Mouse (Mus musculus): ENCODE measurements around the gene Galntl6. TPM values are rescaled to one million over a fixed set of nuclear protein-coding genes. Genes with fewer than 3 reads are reported as not detected.

Gene Galntl6
- polyA plus RNA-seq, 1 experiment from 2014 or later: not detected

- ATAC-seq (ENCODE audit: low read depth): no peak
- 47% methylated on average over 16 of the region's 16 CpGs for WGBS (ENCODE audit: insufficient replicate concordance)
- H3K4me1 ChIP-seq (ENCODE audit: control insufficient read depth, low read depth, low read length): no peaks in the 10 kb centered on the region
Measured at GRCm38 (mm10) chr8:57958121-57958901, 954.1 kb downstream of the Galntl6 start.

GRCm38 (mm10) chr8:57955501-57955900, 956.9 kb downstream of the Galntl6 start:
- H3K27ac ChIP-seq (ENCODE audit: low read length): no peak overlapping the region
- H3K9ac ChIP-seq (ENCODE audit: low read depth, low read length): no peak overlapping the region
- no peak overlapping the region for H3K4me3 ChIP-seq (ENCODE audit: low read depth, low read length)
- no peak for ATAC-seq (ENCODE audit: low read depth)
- no peak overlapping the region for H3K4me2 ChIP-seq (ENCODE audit: low read depth, low read length)
- H3K9me3 ChIP-seq (replicated peaks; ENCODE audit: control insufficient read depth, low read length): no peaks in the 10 kb centered on the region
- 66% methylated on average over 7 of the region's 7 CpGs for WGBS (ENCODE audit: insufficient replicate concordance)
- no peaks in the 10 kb centered on the region for H3K36me3 ChIP-seq (ENCODE audit: control insufficient read depth, insufficient read depth)
- H3K27me3 ChIP-seq (ENCODE audit: control insufficient read depth, insufficient read depth, low read depth, low read length): no peaks in the 10 kb centered on the region
- H3K4me1 ChIP-seq (ENCODE audit: control insufficient read depth, low read depth, low read length): no peaks in the 10 kb centered on the region

More at GRCm38 (mm10) chr8:57958121-57958901, 954.1 kb downstream of the Galntl6 start:
- Histone ChIP-seq H3K4me2 (ENCODE audit: low read depth, low read length) (no peak overlapping the region), H3K4me3 (ENCODE audit: low read depth, low read length) (no peak overlapping the region), H3K9me3 (replicated peaks; ENCODE audit: control insufficient read depth, low read length) (no peaks in the 10 kb centered on the region), H3K9ac (ENCODE audit: low read depth, low read length) (no peak overlapping the region), H3K27ac (ENCODE audit: low read length) (no peak overlapping the region), H3K36me3 (ENCODE audit: control insufficient read depth, insufficient read depth) (no peaks in the 10 kb centered on the region), H3K27me3 (ENCODE audit: control insufficient read depth, insufficient read depth, low read depth, low read length) (no peaks in the 10 kb centered on the region)

GRCm38 (mm10) chr8:57941113-57941512, 971.3 kb downstream of the Galntl6 start:
- Histone ChIP-seq H3K27ac (ENCODE audit: low read length) (no peak overlapping the region), H3K36me3 (ENCODE audit: control insufficient read depth, insufficient read depth) (no peaks in the 10 kb centered on the region), H3K9me3 (replicated peaks; ENCODE audit: control insufficient read depth, low read length) (no peaks in the 10 kb centered on the region), H3K27me3 (ENCODE audit: control insufficient read depth, insufficient read depth, low read depth, low read length) (no peaks in the 10 kb centered on the region), H3K4me1 (ENCODE audit: control insufficient read depth, low read depth, low read length) (no peaks in the 10 kb centered on the region), H3K4me2 (ENCODE audit: low read depth, low read length) (no peak overlapping the region), H3K9ac (ENCODE audit: low read depth, low read length) (no peak overlapping the region), H3K4me3 (ENCODE audit: low read depth, low read length) (no peak overlapping the region)
- 32% methylated on average over 2 of the region's 2 CpGs for WGBS (ENCODE audit: insufficient replicate concordance)
- no peak for ATAC-seq (ENCODE audit: low read depth)

- no peak for ATAC-seq (ENCODE audit: low read depth)
- H3K9ac ChIP-seq (ENCODE audit: low read depth, low read length): no peak overlapping the region
- no peaks in the 10 kb centered on the region for H3K9me3 ChIP-seq (replicated peaks; ENCODE audit: control insufficient read depth, low read length)
- H3K4me3 ChIP-seq (ENCODE audit: low read depth, low read length): no peak overlapping the region
- H3K36me3 ChIP-seq (ENCODE audit: control insufficient read depth, insufficient read depth): no peaks in the 10 kb centered on the region
- whole genome bisulfite sequencing (ENCODE audit: insufficient replicate concordance): 46% methylated on average over 5 of the region's 5 CpGs
- no peak overlapping the region for H3K4me2 ChIP-seq (ENCODE audit: low read depth, low read length)
- no peaks in the 10 kb centered on the region for H3K27me3 ChIP-seq (ENCODE audit: control insufficient read depth, insufficient read depth, low read depth, low read length)
- no peaks in the 10 kb centered on the region for H3K4me1 ChIP-seq (ENCODE audit: control insufficient read depth, low read depth, low read length)
- H3K27ac ChIP-seq (ENCODE audit: low read length): no peak overlapping the region
Measured at GRCm38 (mm10) chr8:57939856-57940420, 972.5 kb downstream of the Galntl6 start.

- H3K27me3 ChIP-seq (ENCODE audit: control insufficient read depth, insufficient read depth, low read depth, low read length): no peaks in the 10 kb centered on the region
- no peak overlapping the region for H3K9ac ChIP-seq (ENCODE audit: low read depth, low read length)
- H3K9me3 ChIP-seq (replicated peaks; ENCODE audit: control insufficient read depth, low read length): no peaks in the 10 kb centered on the region
- H3K36me3 ChIP-seq (ENCODE audit: control insufficient read depth, insufficient read depth): no peaks in the 10 kb centered on the region
- H3K4me1 ChIP-seq (ENCODE audit: control insufficient read depth, low read depth, low read length): no peaks in the 10 kb centered on the region
- no peak overlapping the region for H3K27ac ChIP-seq (ENCODE audit: low read length)
- H3K4me3 ChIP-seq (ENCODE audit: low read depth, low read length): no peak overlapping the region
- no peak for ATAC-seq (ENCODE audit: low read depth)
- WGBS (ENCODE audit: insufficient replicate concordance): 20% methylated on average over 8 of the region's 8 CpGs
- no peak overlapping the region for H3K4me2 ChIP-seq (ENCODE audit: low read depth, low read length)
Measured at GRCm38 (mm10) chr8:57939177-57939855, 973.1 kb downstream of the Galntl6 start.

GRCm38 (mm10) chr8:57927074-57927473, 985.4 kb downstream of the Galntl6 start:
- Histone ChIP-seq H3K4me3 (ENCODE audit: low read depth, low read length) (no peak overlapping the region), H3K4me1 (ENCODE audit: control insufficient read depth, low read depth, low read length) (no peaks in the 10 kb centered on the region), H3K4me2 (ENCODE audit: low read depth, low read length) (no peak overlapping the region), H3K9me3 (replicated peaks; ENCODE audit: control insufficient read depth, low read length) (no peaks in the 10 kb centered on the region), H3K9ac (ENCODE audit: low read depth, low read length) (no peak overlapping the region), H3K27ac (ENCODE audit: low read length) (no peak overlapping the region), H3K36me3 (ENCODE audit: control insufficient read depth, insufficient read depth) (no peaks in the 10 kb centered on the region), H3K27me3 (ENCODE audit: control insufficient read depth, insufficient read depth, low read depth, low read length) (no peaks in the 10 kb centered on the region)
- 53% methylated on average over 6 of the region's 6 CpGs for WGBS (ENCODE audit: insufficient replicate concordance)
- no peak for ATAC-seq (ENCODE audit: low read depth)

GRCm38 (mm10) chr8:57923556-57923955, 988.9 kb downstream of the Galntl6 start:
- H3K4me1 ChIP-seq (ENCODE audit: control insufficient read depth, low read depth, low read length): no peaks in the 10 kb centered on the region
- no peak overlapping the region for H3K4me2 ChIP-seq (ENCODE audit: low read depth, low read length)
- H3K27me3 ChIP-seq (ENCODE audit: control insufficient read depth, insufficient read depth, low read depth, low read length): no peaks in the 10 kb centered on the region
- no peak for ATAC-seq (ENCODE audit: low read depth)
- H3K27ac ChIP-seq (ENCODE audit: low read length): no peak overlapping the region
- no peak overlapping the region for H3K9ac ChIP-seq (ENCODE audit: low read depth, low read length)
- H3K9me3 ChIP-seq (replicated peaks; ENCODE audit: control insufficient read depth, low read length): no peaks in the 10 kb centered on the region
- H3K4me3 ChIP-seq (ENCODE audit: low read depth, low read length): no peak overlapping the region
- H3K36me3 ChIP-seq (ENCODE audit: control insufficient read depth, insufficient read depth): no peaks in the 10 kb centered on the region
- WGBS (ENCODE audit: insufficient replicate concordance): 66% methylated on average over 6 of the region's 6 CpGs

- WGBS (ENCODE audit: insufficient replicate concordance): 64% methylated on average over 6 of the region's 6 CpGs
- ATAC-seq (ENCODE audit: low read depth): no peak
- no peak overlapping the region for H3K9ac ChIP-seq (ENCODE audit: low read depth, low read length)
Measured at GRCm38 (mm10) chr8:57923130-57923529, 989.3 kb downstream of the Galntl6 start.

More at GRCm38 (mm10) chr8:57923130-57923529, 989.3 kb downstream of the Galntl6 start:
- Histone ChIP-seq H3K4me1 (ENCODE audit: control insufficient read depth, low read depth, low read length) (no peaks in the 10 kb centered on the region), H3K27ac (ENCODE audit: low read length) (no peak overlapping the region), H3K27me3 (ENCODE audit: control insufficient read depth, insufficient read depth, low read depth, low read length) (no peaks in the 10 kb centered on the region), H3K4me2 (ENCODE audit: low read depth, low read length) (no peak overlapping the region), H3K36me3 (ENCODE audit: control insufficient read depth, insufficient read depth) (no peaks in the 10 kb centered on the region), H3K4me3 (ENCODE audit: low read depth, low read length) (no peak overlapping the region), H3K9me3 (replicated peaks; ENCODE audit: control insufficient read depth, low read length) (no peaks in the 10 kb centered on the region)

Data from liver, embryonic 16.5 days (tissue).